Mouse (Mus musculus) hindbrain, embryonic 15.5 days (tissue): ENCODE measurements at regions not wholly inside any gene's neighbourhood (a gene's known extent, or its start where the extent isn't known, plus 50 kb on each side); places are given as distances from the start of the nearest gene placed in this dataset.

Source experiments
- ATAC-seq: fragments of 200-750 bp; cut with Nextera tagmentation; 2 replicates; pipeline ENCODE4 v1.8.0; 2017; ENCODE audit warnings: low read depth, moderate number of reproducible peaks, moderate TSS enrichment; ENCODE audit not compliant: low FRiP score
- H3K27ac ChIP-seq: fragments of 300-500 bp; sonication (generic); replicated peaks from 2 replicates; pipeline ENCODE4 v1.5.1; 2015; ENCODE audit warnings: mild to moderate bottlenecking, inconsistent platforms
- H3K27me3 ChIP-seq: fragments of 300-500 bp; sonication (generic); 2 replicates; pipeline ENCODE4 v1.6.1; 2015; ENCODE audit warnings: control low read depth, inconsistent platforms
- H3K36me3 ChIP-seq: fragments of 300-500 bp; sonication (generic); 2 replicates; pipeline ENCODE4 v1.6.1; 2015; ENCODE audit warnings: control low read depth, inconsistent platforms
- H3K4me1 ChIP-seq: fragments of 300-500 bp; sonication (generic); replicated peaks from 2 replicates; pipeline ENCODE4 v1.6.1; 2015; ENCODE audit warnings: control low read depth, inconsistent platforms
- H3K4me2 ChIP-seq: fragments of 300-500 bp; sonication (generic); 2 replicates; pipeline ENCODE4 v1.6.1; 2015; ENCODE audit warnings: moderate library complexity, mild to moderate bottlenecking, inconsistent platforms
- H3K4me3 ChIP-seq: fragments of 300-500 bp; sonication (generic); 2 replicates; pipeline ENCODE4 v1.5.1; 2015; ENCODE audit warnings: mild to moderate bottlenecking, inconsistent platforms
- H3K9ac ChIP-seq: fragments of 300-500 bp; sonication (generic); 2 replicates; pipeline ENCODE4 v1.6.1; 2015; ENCODE audit warnings: inconsistent platforms
- H3K9me3 ChIP-seq: fragments of 300-500 bp; sonication (generic); 2 replicates; pipeline ENCODE4 v1.6.1; 2016; ENCODE audit warnings: control low read depth, inconsistent platforms
- WGBS: fragments of 180-500 bp; shearing (Covaris S2); methylation state at CpG from one replicate; pipeline ENCODE4 v1.1.7; 2015; 5-methylcytosine and 5-hydroxymethylcytosine counted together

DNA sequence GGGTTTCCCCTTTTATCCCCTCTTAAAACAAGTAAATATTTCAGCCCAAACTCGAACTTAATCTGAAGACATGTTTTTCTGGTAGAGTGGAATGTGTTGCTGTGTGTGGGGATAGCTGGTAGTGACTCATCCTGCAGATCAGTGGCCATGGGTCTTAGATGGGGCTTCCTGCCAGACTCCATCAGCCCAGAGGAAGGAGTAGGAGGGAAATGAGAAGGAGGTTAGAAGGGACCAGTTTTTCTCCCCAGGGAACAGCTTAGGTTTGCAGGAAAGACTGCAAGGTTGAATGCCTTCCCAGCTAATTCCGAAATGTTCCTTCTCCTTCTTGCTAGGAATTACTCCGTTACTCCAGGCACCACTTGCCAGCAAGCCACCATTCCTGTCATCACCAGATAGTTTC, 68.8 kb upstream of the Nepro start:
- no peaks in the 10 kb centered on the region for H3K27me3 ChIP-seq
- no peak overlapping the region for H3K9ac ChIP-seq
- H3K4me1 ChIP-seq, result no peaks in the 10 kb centered on the region
- no peaks in the 10 kb centered on the region for H3K9me3 ChIP-seq
- H3K36me3 ChIP-seq, result no peaks in the 10 kb centered on the region
- H3K4me3 ChIP-seq, result no peak overlapping the region
- 75% methylated on average over 3 of the region's 3 CpGs for WGBS
- no peak overlapping the region for H3K4me2 ChIP-seq
- H3K27ac ChIP-seq, result no peak overlapping the region
- no peak for ATAC-seq

DNA sequence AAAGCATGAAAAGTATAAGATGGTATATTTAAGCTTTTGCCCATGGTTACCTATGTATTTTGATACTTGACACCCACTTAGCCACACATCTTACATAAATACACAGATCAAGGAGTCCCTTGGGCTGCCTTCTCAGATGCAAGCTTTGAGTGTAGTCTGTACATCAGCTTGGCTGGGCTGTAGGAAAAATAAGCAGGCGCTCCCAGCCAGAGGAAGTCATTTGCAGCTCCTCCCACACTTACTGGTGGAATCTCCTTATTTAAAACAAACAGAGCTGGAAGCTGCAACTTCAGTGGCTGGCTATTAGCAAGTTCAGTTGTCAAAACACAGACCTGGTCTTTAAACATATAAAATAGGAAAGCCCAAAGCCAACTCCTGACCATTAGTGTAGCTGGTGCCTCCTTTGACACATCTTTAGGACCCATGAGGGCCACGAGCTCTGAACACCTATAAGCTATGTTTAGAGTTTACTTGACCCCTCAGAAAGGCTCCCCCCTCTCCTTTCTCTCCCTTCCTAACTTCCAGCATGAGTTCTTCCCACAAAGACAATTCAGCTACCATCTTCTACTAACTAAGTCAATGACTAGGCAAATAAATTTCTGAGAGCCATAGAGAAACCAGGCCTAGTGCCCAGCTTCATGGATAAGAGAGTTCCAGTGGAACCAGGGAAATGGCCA, 75.4 kb upstream of the Nepro start:
- Histone ChIP-seq H3K36me3 (no peaks in the 10 kb centered on the region), H3K4me1 (peaks cover 4% of the 10 kb centered on the region), H3K9ac (no peak overlapping the region), H3K4me2 (no peak overlapping the region), H3K27ac (no peak overlapping the region), H3K9me3 (no peaks in the 10 kb centered on the region), H3K4me3 (no peak overlapping the region), H3K27me3 (no peaks in the 10 kb centered on the region)
- no peak for ATAC-seq
- 76% methylated on average over 2 of the region's 2 CpGs for WGBS

DNA sequence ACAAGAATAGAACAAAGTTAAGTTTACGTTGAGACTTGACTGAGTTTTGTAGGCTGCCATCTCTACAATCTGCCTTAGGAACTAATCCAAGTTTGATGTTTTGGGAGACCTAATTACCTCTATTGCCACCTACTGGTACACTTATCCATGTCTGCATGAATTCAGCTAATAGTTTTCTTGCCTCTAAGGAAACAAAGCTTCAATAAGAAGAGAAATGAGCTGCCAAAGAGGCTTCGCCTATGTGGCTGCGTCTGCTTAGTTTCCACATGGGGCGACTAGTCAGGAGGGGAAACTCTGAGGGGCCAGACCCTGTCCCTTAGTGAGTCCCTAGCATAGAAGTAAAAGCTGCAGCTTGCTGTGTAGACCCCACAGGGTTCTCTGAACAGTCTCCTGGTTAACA, 80.1 kb upstream of the Nepro start:
- Histone ChIP-seq H3K9me3 (no peaks in the 10 kb centered on the region), H3K27ac (no peak overlapping the region), H3K4me1 (peaks cover 5% of the 10 kb centered on the region), H3K9ac (no peak overlapping the region), H3K4me2 (no peak overlapping the region), H3K36me3 (no peaks in the 10 kb centered on the region), H3K4me3 (no peak overlapping the region), H3K27me3 (no peaks in the 10 kb centered on the region)
- peak; percentile 48; the same call in 1 of the 2 replicates for ATAC-seq
- 9% methylated on average over 4 of the region's 4 CpGs for WGBS

DNA sequence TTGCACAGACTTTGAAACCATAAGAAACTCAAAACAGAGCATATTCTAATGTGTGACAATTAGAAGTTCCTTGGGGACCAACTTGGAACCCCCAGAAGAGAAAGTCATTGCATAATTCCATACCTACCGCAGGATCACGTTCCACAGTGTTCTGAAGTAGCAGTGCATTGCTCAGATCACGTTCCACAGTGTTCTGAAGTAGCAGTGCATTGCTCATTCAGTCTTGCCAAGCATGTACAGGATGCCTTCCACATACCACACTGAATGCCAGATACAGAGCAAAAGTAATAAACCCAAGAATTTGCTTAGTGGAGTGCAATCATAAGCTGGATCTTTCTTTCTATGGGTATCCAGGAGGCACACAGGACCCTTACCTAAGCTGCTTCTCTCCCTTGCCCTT, 78.4 kb upstream of the Boc start:
- H3K9me3 ChIP-seq, result no peaks in the 10 kb centered on the region
- H3K4me2 ChIP-seq, result no peak overlapping the region
- no peak overlapping the region for H3K27ac ChIP-seq
- WGBS, result 86% methylated on average over 3 of the region's 3 CpGs
- no peaks in the 10 kb centered on the region for H3K27me3 ChIP-seq
- no peak overlapping the region for H3K4me3 ChIP-seq
- H3K9ac ChIP-seq, result no peak overlapping the region
- ATAC-seq, result no peak
- H3K4me1 ChIP-seq, result peaks cover 14% of the 10 kb centered on the region
- no peaks in the 10 kb centered on the region for H3K36me3 ChIP-seq

DNA sequence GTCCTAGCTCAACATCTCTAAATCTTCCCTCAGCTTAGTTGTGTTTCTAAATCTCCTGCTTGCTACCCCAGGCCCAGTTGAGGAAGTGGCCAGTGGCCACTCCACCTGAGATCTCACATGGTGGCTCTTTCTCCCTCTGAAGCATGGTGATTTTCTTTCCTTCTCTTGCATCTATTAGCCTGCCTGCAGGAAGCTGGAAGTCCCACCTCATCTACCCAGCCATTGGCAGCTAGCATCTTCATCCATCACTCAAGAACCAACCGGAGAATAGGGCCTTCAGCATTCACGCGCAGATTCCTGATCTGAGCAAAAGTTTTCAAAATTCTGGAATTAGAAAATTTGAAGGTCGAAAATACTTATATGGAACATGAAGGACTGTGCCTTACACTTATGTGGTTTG, 75.8 kb upstream of the Boc start:
- Histone ChIP-seq H3K4me1 (peaks cover 16% of the 10 kb centered on the region), H3K36me3 (no peaks in the 10 kb centered on the region), H3K4me2 (no peak overlapping the region), H3K9me3 (no peaks in the 10 kb centered on the region), H3K27ac (no peak overlapping the region), H3K27me3 (no peaks in the 10 kb centered on the region), H3K9ac (no peak overlapping the region), H3K4me3 (no peak overlapping the region)
- ATAC-seq, result no peak
- WGBS, result 95% methylated on average over 4 of the region's 4 CpGs

DNA sequence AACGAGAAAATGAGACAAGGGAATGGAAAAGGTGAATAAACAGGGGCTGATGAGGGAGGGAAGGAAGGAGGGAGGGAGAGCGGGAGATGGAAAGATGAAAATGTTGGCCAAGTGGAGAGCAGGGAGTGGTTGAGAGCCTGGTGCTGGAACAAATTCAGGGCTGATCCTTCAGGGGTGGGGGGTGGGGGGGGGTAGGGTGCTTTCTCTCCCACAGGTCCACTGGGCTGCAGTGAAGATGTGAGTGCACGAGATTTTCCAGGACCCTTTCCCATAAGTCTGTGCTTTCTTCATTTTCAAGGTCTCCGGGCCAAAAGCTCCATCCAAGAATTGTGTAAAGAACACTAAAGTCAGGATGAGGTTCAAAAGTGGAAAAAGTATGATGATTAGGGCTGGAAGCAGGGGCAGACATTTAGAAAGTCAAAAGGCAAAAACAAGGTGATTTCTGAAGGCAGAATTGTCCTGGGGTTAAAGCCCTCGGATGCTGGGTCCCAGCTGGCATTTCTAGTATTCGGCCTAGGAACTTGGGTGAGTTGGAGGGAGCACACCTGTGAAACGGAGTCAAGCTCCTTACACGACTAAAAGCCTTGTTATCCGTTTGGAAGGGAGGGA, 74.5 kb upstream of the Boc start:
- Histone ChIP-seq H3K9me3 (no peaks in the 10 kb centered on the region), H3K4me3 (no peak overlapping the region), H3K4me1 (peaks cover 16% of the 10 kb centered on the region), H3K9ac (no peak overlapping the region), H3K4me2 (peak overlapping the region; percentile 30; the same call in 1 of the 2 replicates), H3K27ac (peak overlapping the region; percentile 43), H3K36me3 (no peaks in the 10 kb centered on the region), H3K27me3 (no peaks in the 10 kb centered on the region)
- ATAC-seq, result no peak; the same call in 1 of the 2 replicates
- 58% methylated on average over 9 of the region's 9 CpGs for WGBS

DNA sequence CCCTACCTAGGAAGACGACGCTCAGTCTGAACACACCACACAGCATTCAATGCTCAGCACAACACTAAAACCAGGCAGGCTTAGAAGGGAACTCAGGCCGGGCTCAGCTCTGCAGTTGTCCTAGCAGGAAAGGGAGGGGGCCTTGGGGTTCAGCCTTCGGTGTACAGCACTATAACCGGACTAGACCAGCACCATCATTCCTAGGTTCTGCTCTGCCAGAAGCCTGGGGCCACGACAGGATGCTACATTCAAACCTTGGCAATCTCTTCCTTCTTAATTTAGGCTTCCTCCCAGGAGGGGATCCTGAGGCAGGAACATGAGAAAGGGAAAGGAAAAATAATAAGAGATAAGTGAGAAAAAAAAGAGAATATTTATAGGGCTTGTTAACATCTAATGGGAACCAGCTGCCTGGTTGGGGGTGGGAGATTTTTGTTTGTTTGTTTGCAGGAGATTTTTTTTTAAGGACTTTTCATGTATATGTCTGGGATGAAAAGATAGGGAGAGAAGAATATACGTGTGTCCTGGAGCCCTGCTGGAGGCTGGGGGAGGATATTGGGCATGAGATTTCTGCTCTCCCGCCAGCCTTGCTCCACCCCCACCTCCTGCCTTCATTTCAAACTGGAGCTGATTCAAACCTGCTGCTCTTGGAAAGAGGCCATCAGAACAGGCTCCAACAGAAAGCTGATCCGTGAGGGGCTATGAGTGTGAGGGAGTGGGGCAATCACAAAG, 73.8 kb upstream of the Boc start:
- Histone ChIP-seq H3K27ac (peak overlapping the region; percentile 43), H3K9me3 (no peaks in the 10 kb centered on the region), H3K4me2 (peak overlapping the region; percentile 30; the same call in 1 of the 2 replicates), H3K36me3 (no peaks in the 10 kb centered on the region), H3K4me3 (no peak overlapping the region), H3K9ac (no peak overlapping the region), H3K4me1 (peaks cover 16% of the 10 kb centered on the region), H3K27me3 (no peaks in the 10 kb centered on the region)
- peak; percentile 92 for ATAC-seq
- WGBS, result 22% methylated on average over 9 of the region's 9 CpGs

DNA sequence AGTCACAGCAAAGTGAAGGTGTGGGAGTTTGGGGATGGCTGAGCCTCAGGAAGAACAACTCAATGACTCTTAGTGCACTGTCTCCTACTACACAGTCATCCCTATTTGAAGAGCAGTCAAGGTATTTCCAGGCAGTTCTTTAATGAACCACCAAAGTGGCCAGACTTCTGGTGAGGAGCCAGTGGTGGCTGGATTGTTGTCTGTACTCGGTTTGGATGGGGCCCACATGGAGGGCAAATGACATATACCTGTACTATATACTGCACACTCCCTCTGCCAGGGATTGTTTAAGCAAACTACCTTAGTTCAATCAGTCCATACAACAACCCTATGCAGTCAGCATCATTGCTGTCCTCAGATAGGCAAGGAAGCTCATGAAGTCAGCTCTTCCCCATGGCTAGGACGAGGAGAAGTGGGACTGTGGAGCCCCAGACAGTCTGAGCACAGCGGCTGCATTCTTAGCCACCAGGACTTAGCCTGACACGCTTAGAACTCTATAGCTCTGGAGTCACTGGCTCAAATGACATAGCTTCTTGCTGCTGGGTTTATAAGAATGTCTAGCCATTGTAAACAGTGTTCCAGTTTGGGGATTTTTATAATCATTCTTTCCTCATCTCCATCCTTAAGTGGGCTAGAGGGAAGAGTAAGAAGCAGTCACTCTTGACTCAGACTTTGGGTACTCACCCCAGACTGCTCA, 72.8 kb upstream of the Boc start:
- Histone ChIP-seq H3K27ac (peak overlapping the region; percentile 43; the same call in 1 of the 2 replicates), H3K9me3 (no peaks in the 10 kb centered on the region), H3K4me1 (peaks cover 16% of the 10 kb centered on the region), H3K4me2 (no peak overlapping the region), H3K4me3 (no peak overlapping the region), H3K27me3 (no peaks in the 10 kb centered on the region), H3K9ac (no peak overlapping the region), H3K36me3 (no peaks in the 10 kb centered on the region)
- WGBS, result 69% methylated on average over 4 of the region's 4 CpGs
- no peak for ATAC-seq

DNA sequence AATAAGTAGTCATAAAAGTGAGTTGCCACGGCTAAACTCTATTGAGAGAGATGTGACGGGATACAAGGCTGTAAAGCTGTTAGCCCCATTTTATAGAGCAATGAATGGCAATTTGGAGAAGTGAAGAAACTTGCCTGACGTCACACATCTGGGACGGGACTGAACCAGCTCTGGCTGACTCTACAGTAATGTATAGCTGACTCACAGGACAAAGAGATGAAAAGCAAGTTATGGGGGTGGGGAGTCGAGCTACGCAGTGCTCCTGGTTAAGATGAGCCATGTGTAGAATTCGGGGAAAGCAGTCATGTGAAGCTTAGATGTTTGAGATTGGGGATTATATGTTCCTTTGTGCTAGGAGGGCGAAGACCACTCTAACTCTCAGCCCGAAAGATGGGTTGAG, 72.2 kb upstream of the Boc start:
- 74% methylated on average over 9 of the region's 9 CpGs for WGBS

DNA sequence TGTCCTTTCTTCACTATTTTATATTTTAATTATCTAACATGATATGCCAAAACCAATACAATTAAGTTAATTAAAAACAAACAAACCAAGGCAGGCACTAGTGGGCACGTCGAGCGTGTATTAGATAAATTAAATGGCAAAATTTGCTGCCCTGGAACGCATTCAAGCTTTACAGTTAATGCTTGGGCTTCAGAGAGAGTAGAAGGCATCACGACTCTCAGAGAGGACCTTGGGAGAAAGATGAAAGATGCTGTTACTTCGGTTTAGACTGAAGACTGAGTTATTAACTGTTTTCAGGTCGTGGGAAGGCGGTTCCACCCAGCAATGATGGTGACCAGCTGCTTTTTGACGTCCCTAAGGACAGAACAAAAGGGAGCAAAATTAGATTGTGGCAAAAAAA, 71.7 kb upstream of the Boc start:
- Histone ChIP-seq H3K27me3 (no peaks in the 10 kb centered on the region), H3K27ac (no peak overlapping the region), H3K4me3 (no peak overlapping the region), H3K36me3 (no peaks in the 10 kb centered on the region), H3K9ac (no peak overlapping the region), H3K4me2 (no peak overlapping the region), H3K4me1 (peaks cover 16% of the 10 kb centered on the region), H3K9me3 (no peaks in the 10 kb centered on the region)
- no peak for ATAC-seq
- WGBS, result 63% methylated on average over 9 of the region's 9 CpGs

More for the DNA sequence above, 72.2 kb upstream of the Boc start:
- no peaks in the 10 kb centered on the region for H3K9me3 ChIP-seq
- no peaks in the 10 kb centered on the region for H3K36me3 ChIP-seq
- no peaks in the 10 kb centered on the region for H3K27me3 ChIP-seq
- no peak overlapping the region for H3K4me2 ChIP-seq
- no peak overlapping the region for H3K9ac ChIP-seq
- peaks cover 16% of the 10 kb centered on the region for H3K4me1 ChIP-seq
- ATAC-seq, result no peak
- no peak overlapping the region for H3K4me3 ChIP-seq
- H3K27ac ChIP-seq, result no peak overlapping the region

DNA sequence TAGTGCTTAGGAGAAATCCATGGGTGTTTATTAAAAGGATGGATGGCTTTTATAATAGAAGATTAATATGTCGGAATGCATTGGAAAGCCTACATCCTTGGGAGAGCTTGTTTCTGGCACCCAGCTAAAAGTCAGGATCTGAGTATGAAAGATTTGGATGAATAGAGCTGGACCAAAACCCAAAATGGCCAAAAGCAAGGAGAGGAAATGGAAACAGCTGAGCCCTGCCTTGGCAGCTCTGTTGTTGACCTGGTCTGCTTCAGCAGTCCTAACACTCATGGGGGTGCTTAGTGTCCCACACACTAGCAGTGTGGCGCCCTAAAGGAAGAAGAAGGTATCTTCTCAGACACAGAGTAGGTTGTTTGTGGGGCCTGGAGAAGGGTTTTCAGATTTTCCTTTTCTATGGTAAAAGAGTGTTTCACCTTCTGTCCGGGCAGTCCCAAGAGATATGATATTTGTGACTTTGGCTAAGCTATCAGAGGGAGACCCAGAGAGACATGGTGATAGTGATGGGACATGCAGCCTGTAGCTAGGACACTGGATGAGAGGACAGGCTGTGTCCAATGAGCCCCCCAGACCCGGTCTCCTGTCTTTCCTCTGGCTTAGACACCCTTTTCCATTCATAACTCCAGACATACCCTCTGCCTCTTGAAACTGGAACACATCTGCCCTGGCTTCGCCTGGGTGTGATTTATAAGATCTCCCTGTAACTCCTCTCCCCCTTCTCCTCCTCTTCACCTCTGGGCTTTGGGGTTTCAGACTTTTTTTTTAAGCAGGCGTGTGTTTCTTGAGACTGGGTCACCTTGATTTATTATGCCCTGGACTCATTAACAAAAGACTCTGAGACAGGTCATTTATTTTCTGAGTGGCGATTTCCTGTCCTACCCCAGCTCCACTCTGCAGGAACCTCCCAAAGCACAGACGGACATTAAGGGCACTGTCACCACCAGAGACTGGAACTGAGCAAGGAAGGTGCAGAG, 70.9 kb upstream of the Boc start:
- no peak overlapping the region for H3K27ac ChIP-seq
- H3K4me1 ChIP-seq, result peaks cover 16% of the 10 kb centered on the region
- no peaks in the 10 kb centered on the region for H3K36me3 ChIP-seq
- H3K4me3 ChIP-seq, result no peak overlapping the region
- WGBS, result 56% methylated on average over 8 of the region's 8 CpGs
- H3K9me3 ChIP-seq, result no peaks in the 10 kb centered on the region
- no peaks in the 10 kb centered on the region for H3K27me3 ChIP-seq
- no peak for ATAC-seq
- H3K9ac ChIP-seq, result no peak overlapping the region
- H3K4me2 ChIP-seq, result no peak overlapping the region
